Mouse (Mus musculus) midbrain, postnatal 0 days (tissue): ENCODE measurements around the gene Dguok. TPM values are rescaled to one million over a fixed set of nuclear protein-coding genes. Genes with fewer than 3 reads are reported as not detected.
A peak's percentile ranks its signal among the peaks of the same experiment; 100 is the strongest.

ENCODE experiments used
- ATAC-seq: fragments of 200-750 bp; cut with Nextera tagmentation; 2 replicates; pipeline ENCODE4 v1.8.0; 2017; ENCODE audit warnings: moderate number of reproducible peaks, mild to moderate bottlenecking, moderate TSS enrichment, moderate library complexity; ENCODE audit not compliant: low FRiP score
- DNase-seq: peaks from one replicate; pipeline ENCODE4 v3.0.0-alpha.2; 2015; ENCODE audit warnings: low spot score
- H3K27ac ChIP-seq: fragments of 300-500 bp; sonication (generic); 2 replicates; pipeline ENCODE4 v1.5.1; 2014; ENCODE audit warnings: low read depth, mild to moderate bottlenecking, low read length, mixed read lengths
- H3K27me3 ChIP-seq: fragments of 300-500 bp; sonication (generic); 2 replicates; pipeline ENCODE4 v1.6.1; 2014; ENCODE audit warnings: low read length, control low read depth, mixed read lengths; ENCODE audit not compliant: insufficient read depth
- H3K36me3 ChIP-seq: fragments of 300-500 bp; sonication (generic); 2 replicates; pipeline ENCODE4 v1.6.1; 2014; ENCODE audit warnings: low read length, control low read depth, mixed read lengths; ENCODE audit not compliant: insufficient read depth
- H3K4me1 ChIP-seq: fragments of 300-500 bp; sonication (generic); 2 replicates; pipeline ENCODE4 v1.6.1; 2014; ENCODE audit warnings: mild to moderate bottlenecking, control low read depth, antibody characterized with exemption, low read length, mixed read lengths; ENCODE audit not compliant: insufficient read depth
- H3K4me2 ChIP-seq: fragments of 300-500 bp; sonication (generic); 2 replicates; pipeline ENCODE4 v1.6.1; 2014; ENCODE audit warnings: low read depth, mild to moderate bottlenecking, low read length, mixed read lengths; ENCODE audit not compliant: poor library complexity, severe bottlenecking
- H3K4me3 ChIP-seq: fragments of 300-500 bp; sonication (generic); 2 replicates; pipeline ENCODE4 v1.5.1; 2014; ENCODE audit warnings: low read depth, mild to moderate bottlenecking, low read length, moderate library complexity
- H3K9ac ChIP-seq: fragments of 300-500 bp; sonication (generic); replicated peaks from 2 replicates; pipeline ENCODE4 v1.6.1; 2014; ENCODE audit warnings: mild to moderate bottlenecking, low read length, moderate library complexity, mixed read lengths; ENCODE audit not compliant: poor library complexity, severe bottlenecking
- H3K9me3 ChIP-seq: fragments of 300-500 bp; sonication (generic); 2 replicates; pipeline ENCODE4 v1.6.1; 2016; ENCODE audit warnings: low read length, control low read depth
- CTCF ChIP-seq: IDR thresholded peaks from 2 replicates; pipeline ENCODE4 v1.5.1; 2016; ENCODE audit warnings: antibody characterized with exemption, mild to moderate bottlenecking
- WGBS: fragments of 180-500 bp; shearing (Covaris S2); extraction: QIAGEN DNeasy Blood & Tissue Kit; methylation state at CpG from one replicate; pipeline ENCODE4 v1.1.7; 2014; 5-methylcytosine and 5-hydroxymethylcytosine counted together
- polyA plus RNA-seq: library from polyadenylated mRNA; unstranded; fragments of >200 nt; fragmentation: Nextera tagmentation; extraction: Ambion mirVana; gene quantifications from 2 replicates; pipeline ENCODE4 v1.2.1, GENCODE M21; 2015
- total RNA-seq: library from RNA; depleted of rRNA; stranded (reverse); fragments of >200 nt; gene quantifications from 2 replicates; pipeline ENCODE4 v1.2.3, GENCODE M21; 2014

Gene Dguok
- total and polyA plus RNA-seq, 2 experiments from 2014 or later: 48.5 to 55.2 TPM

DNA sequence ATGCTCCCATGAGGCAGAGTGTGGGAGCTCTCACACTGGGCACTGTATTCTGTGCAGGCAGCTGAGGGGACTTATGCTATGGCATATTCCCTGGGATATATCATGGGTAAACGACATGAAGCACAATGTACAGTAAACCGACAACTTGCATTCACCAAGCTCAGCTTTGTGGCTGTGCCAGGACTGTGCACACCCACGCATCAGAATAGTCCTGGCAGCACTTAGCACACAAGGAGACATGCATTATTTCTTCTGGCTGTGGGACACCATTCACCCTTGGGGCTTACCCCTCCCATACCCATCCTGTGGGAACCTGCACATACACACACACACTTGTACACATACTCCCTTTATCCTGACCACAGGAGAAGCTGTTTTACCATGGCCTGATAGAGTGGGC is 68.2 kb downstream of the Dguok start:
- no peak for TF ChIP-seq CTCF
- H3K36me3 ChIP-seq: no peaks in the 10 kb centered on the region
- H3K4me2 ChIP-seq: peak overlapping the region; percentile 62
- no peak for ATAC-seq
- H3K4me1 ChIP-seq: peaks cover 42% of the 10 kb centered on the region
- H3K27ac ChIP-seq: no peak overlapping the region
- H3K9me3 ChIP-seq: no peaks in the 10 kb centered on the region
- peak overlapping the region; percentile 86; the same call in 1 of the 2 replicates for H3K4me3 ChIP-seq
- WGBS: 58% methylated on average over 3 of the region's 3 CpGs
- H3K9ac ChIP-seq: 0 out of 2 replicates have a peak overlapping the region, but pooled peaks have one; percentile 29
- no peak for DNase-seq
- H3K27me3 ChIP-seq: no peaks in the 10 kb centered on the region

DNA sequence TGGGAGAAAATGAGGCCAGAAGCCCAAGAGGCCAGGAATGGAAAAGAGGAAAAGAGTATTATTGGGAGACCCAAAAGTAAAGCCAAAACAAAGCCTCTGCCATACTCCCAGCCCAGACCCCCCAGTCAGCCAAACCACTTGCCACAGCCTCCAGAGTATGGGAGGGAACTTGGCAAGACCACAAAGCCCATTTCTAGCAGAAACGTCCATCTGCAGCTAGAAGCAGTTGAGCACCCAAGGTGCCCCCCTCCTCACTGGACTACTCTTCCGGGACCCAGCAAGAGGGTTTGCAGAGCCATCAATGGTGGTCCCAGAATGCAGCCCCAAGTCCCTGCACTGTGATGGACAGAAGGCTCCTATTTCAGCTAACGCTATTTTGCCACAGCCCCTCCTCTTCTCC is 69.0 kb downstream of the Dguok start:
- H3K27me3 ChIP-seq: no peaks in the 10 kb centered on the region
- 0 out of 2 replicates have a peak overlapping the region, but pooled peaks have one; percentile 0 for H3K9ac ChIP-seq
- no peak overlapping the region for H3K27ac ChIP-seq
- 12% methylated on average over 3 of the region's 3 CpGs for WGBS
- peak overlapping the region; percentile 62 for H3K4me2 ChIP-seq
- ATAC-seq (no peak), DNase-seq (no peak)
- TF ChIP-seq CTCF: no peak
- H3K36me3 ChIP-seq: no peaks in the 10 kb centered on the region
- H3K4me1 ChIP-seq: peaks cover 36% of the 10 kb centered on the region
- no peaks in the 10 kb centered on the region for H3K9me3 ChIP-seq
- no peak overlapping the region for H3K4me3 ChIP-seq

DNA sequence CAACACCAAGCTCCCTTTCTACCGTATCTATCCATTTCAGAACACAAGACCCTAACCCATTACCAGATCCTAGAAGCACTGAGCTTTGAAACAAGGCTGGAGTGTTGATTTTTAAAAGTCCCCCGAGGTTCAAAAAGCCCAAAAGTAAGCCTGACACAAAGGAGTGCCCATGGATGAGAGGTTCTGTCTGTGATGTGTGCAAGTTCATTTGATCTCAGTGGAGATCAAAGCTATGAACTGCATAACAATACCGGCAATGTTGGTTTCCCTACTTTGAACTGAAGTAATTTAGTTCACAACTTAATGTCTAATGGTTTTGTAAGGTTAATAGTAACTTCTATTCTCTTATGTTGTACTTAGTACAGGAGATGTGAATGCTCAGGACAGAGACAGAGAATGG is 69.5 kb downstream of the Dguok start:
- H3K4me1 ChIP-seq: peaks cover 30% of the 10 kb centered on the region
- H3K4me3 ChIP-seq: no peak overlapping the region
- TF ChIP-seq CTCF: no peak
- no peak for ATAC-seq
- no peaks in the 10 kb centered on the region for H3K27me3 ChIP-seq
- no peak overlapping the region for H3K9ac ChIP-seq
- WGBS: 36% methylated on average over 3 of the region's 3 CpGs
- no peaks in the 10 kb centered on the region for H3K9me3 ChIP-seq
- no peak overlapping the region for H3K4me2 ChIP-seq
- no peak for DNase-seq
- H3K27ac ChIP-seq: no peak overlapping the region
- H3K36me3 ChIP-seq: no peaks in the 10 kb centered on the region

DNA sequence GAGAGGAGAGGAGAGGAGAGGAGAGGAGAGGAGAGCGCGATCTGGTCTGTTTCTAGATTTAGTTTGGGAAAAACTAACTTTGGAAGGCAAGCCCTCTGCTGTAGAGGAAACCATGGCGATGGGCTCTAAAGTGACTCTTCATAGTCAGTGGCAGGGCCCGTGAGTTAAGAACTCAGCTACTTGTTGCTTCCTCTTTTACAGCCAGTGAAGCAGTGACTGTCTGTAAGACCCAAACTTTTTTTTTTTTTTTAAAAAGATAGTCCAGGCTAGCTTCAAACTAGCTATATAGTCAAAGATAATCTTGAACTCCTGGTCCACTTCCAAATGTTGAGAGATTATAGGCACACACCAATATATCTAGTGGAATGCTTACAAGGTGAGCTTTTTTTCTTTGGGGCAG is 70.2 kb downstream of the Dguok start:
- Histone ChIP-seq H3K27ac (no peak overlapping the region), H3K9ac (no peak overlapping the region), H3K4me3 (no peak overlapping the region), H3K9me3 (no peaks in the 10 kb centered on the region), H3K36me3 (no peaks in the 10 kb centered on the region), H3K4me2 (no peak overlapping the region), H3K27me3 (no peaks in the 10 kb centered on the region), H3K4me1 (peaks cover 29% of the 10 kb centered on the region)
- 70% methylated on average over 4 of the region's 4 CpGs for WGBS
- no peak for TF ChIP-seq CTCF
- DNase-seq (no peak), ATAC-seq (no peak)

- H3K9ac ChIP-seq: no peak overlapping the region
- TF ChIP-seq CTCF: no peak
- 11% methylated on average over 5 of the region's 5 CpGs for WGBS
- H3K4me2 ChIP-seq: no peak overlapping the region
- no peak overlapping the region for H3K27ac ChIP-seq
- no peaks in the 10 kb centered on the region for H3K9me3 ChIP-seq
- ATAC-seq (no peak), DNase-seq (no peak)
- no peaks in the 10 kb centered on the region for H3K27me3 ChIP-seq
- H3K4me3 ChIP-seq: no peak overlapping the region
- H3K36me3 ChIP-seq: no peaks in the 10 kb centered on the region
- peaks cover 29% of the 10 kb centered on the region for H3K4me1 ChIP-seq
Measured at GRCm38 (mm10) chr6:83435174-83435573, 71.6 kb downstream of the Dguok start.

DNA sequence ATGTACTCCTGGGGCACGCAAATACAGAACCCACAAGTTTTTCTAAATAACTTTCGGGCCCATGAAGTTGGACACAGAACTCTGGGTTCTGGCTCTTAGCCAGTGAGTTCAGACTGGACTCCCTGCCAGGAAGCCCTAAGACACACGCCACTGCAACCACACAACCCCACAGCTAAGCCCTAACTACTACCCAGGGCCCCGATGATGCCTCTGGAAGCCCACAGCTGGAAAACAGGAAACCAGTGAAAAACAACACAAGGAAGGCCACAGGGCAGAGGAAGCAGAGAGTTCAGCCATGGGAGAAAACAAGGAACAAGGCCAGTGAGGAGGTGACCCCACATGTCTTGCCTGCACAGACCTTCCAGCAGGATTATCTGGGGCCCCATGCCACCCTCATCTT is 73.2 kb downstream of the Dguok start:
- Histone ChIP-seq H3K36me3 (no peaks in the 10 kb centered on the region), H3K9me3 (no peaks in the 10 kb centered on the region), H3K9ac (no peak overlapping the region), H3K27me3 (no peaks in the 10 kb centered on the region), H3K4me1 (peaks cover 12% of the 10 kb centered on the region), H3K4me3 (no peak overlapping the region), H3K27ac (no peak overlapping the region), H3K4me2 (no peak overlapping the region)
- ATAC-seq (no peak), DNase-seq (no peak)
- 74% methylated on average over 4 of the region's 4 CpGs for WGBS
- TF ChIP-seq CTCF: no peak
